Mouse (Mus musculus): ENCODE data around the gene Fis1. TPM values are rescaled to one million over a fixed set of nuclear protein-coding genes. Genes with fewer than 3 reads are reported as not detected.
A peak's percentile ranks its signal among the peaks of the same experiment; 100 is the strongest.

The Fis1 gene
- 404 and 432 TPM in 2 replicates for polyA plus RNA-seq (2015; fragmentation: Nextera tagmentation; extraction: Ambion mirVana)

DNA sequence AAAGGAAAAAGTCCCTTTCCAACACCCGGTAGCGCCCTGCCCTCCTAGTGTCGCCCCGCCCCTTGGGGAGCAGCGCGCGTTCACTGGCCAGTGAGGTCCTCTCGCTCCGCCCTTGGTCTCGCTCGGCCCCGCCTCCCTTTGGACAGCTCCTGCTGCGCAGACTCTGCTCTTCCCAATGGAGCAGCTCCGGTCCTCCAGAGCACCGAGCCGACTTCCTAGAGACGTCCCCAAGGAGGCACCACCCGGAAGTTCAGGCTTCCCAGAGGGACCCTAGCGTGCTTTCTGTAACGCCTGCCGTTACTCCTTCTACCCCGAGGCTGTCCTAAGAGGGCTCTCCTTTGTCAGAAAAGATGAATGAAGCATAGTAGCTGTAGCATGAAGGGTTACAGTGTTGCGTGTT, at the start of gene Fis1:
Fis1 (plus strand) TSS at position 261 of the 400 bp plus-strand sequence.

DNA sequence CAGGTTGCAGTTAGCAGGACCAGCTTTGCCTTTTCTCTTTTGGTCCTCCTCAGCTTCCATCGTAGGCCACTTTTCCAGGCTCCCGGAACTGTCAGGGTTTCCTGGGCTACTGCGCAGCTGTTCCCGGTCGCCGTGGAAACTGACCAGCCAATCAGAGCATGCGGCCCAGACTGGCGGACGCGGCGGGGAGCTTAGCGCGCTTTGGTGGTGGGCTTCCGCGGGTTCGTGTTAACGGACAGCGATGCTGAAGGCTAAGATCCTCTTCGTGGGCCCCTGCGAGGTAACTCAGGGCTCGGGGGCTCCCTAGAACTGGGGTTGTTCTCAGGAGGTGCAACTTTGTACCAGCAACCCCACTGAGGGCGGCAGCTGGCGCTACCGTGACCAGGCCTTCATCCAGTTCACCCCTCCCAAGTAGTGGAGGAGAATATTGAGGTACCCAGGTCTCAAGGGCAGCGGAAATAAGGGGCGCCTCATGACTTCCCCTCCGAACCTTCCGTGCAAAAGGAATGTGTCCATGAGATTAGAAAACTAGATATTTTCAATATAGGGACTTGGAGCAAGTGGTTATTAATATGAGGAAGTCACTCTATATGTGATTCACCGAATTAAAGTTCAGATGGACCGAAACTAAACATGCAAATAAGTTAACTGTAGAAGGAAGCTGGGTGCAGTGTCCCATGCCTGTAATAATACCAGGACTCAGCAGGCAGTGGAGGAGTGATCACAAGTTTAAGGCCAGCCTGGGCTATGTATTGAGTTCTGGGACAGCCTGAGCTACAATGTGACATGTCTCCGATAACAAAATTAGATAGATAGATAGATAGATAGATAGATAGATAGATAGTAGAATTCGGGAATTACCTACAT, 44.9 kb upstream of the Fis1 start, which contains the start of gene Ift22:
Ift22 (plus strand) TSS at position 160 of the 867 bp plus-strand sequence.

GRCm38 (mm10) chr5:136966331-136966730, 13.3 kb downstream of the Fis1 start, which contains the start of gene Cldn15:
Gene Cldn15 (plus strand): TSS chr5:136966616.

DNA sequence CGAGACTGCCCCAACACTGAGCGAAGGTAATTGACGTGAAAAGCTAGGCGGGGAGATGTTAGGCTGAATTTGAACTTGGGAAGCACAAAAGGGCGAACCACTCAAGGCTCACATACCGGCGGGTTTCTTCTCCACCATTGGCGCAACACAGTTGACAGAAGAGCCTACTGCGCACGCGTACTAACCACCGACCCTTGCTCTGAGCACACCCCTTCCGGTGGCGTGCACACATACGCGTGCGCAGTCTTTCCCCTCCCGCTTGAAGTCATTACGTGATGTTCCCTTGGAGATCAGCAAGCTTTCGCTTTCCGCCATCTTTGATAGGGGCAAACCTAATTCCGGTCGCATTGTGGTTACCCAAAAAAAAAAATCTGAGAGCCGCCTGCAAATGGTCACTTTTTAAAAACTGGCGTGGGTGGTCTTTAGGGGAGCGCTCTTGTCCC, 33.6 kb downstream of the Fis1 start, which contains the start of gene Plod3:
Plod3 (plus strand) TSS at position 325 of the 443 bp plus-strand sequence.

DNA sequence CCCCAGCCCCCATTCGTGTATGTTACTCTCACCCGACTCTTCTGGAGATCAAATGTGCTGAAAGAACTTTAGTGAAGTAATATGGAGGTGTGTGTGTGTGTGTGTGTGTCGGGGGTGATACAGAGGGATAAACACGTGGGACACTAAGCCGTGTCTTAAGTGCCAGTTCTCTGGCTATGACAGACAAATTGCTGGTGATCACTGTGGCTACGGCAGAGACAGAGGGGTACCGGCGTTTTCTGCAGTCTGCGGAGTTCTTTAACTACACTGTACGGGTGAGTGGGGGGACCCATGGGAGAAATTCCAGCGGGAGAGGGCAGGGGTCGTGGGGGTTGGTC, 34.8 kb downstream of the Fis1 start, which contains the start of gene Znhit1:
Znhit1 (minus strand) TSS at position 88 of the 338 bp plus-strand sequence.

Small RNA genes lying within 50 kb of the gene (microRNA-seq; reads per million reads assigned to microRNA genes)
- 15.8 reads per million, percentile 22 among the genes with 10 or more reads in this experiment for gene Mir702 (ENCODE audit: borderline replicate concordance, insufficient number of aligned reads)

Other genes starting within 250 kb of the Fis1 start
- 9.9 and 18.2 TPM in 2 replicates for gene Col26a1, start 70.1 kb upstream of the Fis1 start, polyA plus RNA-seq (2015; fragmentation: Nextera tagmentation; extraction: Ambion mirVana)
- gene Ift22, start 45.1 kb upstream of the Fis1 start, polyA plus RNA-seq (2015; fragmentation: Nextera tagmentation; extraction: Ambion mirVana): 66.9 and 69.7 TPM in 2 replicates
- 11.9 and 15.8 TPM in 2 replicates for gene Cldn15, start 13.3 kb downstream of the Fis1 start, polyA plus RNA-seq (2015; fragmentation: Nextera tagmentation; extraction: Ambion mirVana)
- gene Plod3, start 33.7 kb downstream of the Fis1 start, polyA plus RNA-seq (2015; fragmentation: Nextera tagmentation; extraction: Ambion mirVana): 19.9 and 30.5 TPM in 2 replicates
- 103 and 105 TPM in 2 replicates for gene Znhit1, start 34.7 kb downstream of the Fis1 start, polyA plus RNA-seq (2015; fragmentation: Nextera tagmentation; extraction: Ambion mirVana)
- gene Vgf, start 73.1 kb downstream of the Fis1 start, polyA plus RNA-seq (2015; fragmentation: Nextera tagmentation; extraction: Ambion mirVana): 12.5 and 22.7 TPM in 2 replicates
- gene Ap1s1, start 92.9 kb downstream of the Fis1 start, polyA plus RNA-seq (2015; fragmentation: Nextera tagmentation; extraction: Ambion mirVana): 152 and 170 TPM in 2 replicates
- 0.21 and 0.49 TPM in 2 replicates for gene Serpine1, start 119.0 kb downstream of the Fis1 start, polyA plus RNA-seq (2015; fragmentation: Nextera tagmentation; extraction: Ambion mirVana)
- 9.2 and 12.6 TPM in 2 replicates for gene Trim56, start 162.9 kb downstream of the Fis1 start, polyA plus RNA-seq (2015; fragmentation: Nextera tagmentation; extraction: Ambion mirVana)
- not detected in 2 replicates for gene Muc3, start 196.0 kb downstream of the Fis1 start, polyA plus RNA-seq (2015; fragmentation: Nextera tagmentation; extraction: Ambion mirVana)

All from adrenal gland, postnatal 0 days (tissue).